Mouse (Mus musculus) urinary bladder, postnatal 4 days (tissue): ENCODE measurements around the gene Cct7.
"Not testable (repeated sequence)": the region's sequence is repeated elsewhere in the genome, so short reads cannot be mapped to it uniquely, and the experiment has no call there.

ENCODE experiments used
- DNase-seq, 2 experiments: peaks; one replicate each; pipeline ENCODE4 v3.0.0; 2021 to 2022; ENCODE audit warnings: low spot score in 2 of 2

Gene Cct7

DNA sequence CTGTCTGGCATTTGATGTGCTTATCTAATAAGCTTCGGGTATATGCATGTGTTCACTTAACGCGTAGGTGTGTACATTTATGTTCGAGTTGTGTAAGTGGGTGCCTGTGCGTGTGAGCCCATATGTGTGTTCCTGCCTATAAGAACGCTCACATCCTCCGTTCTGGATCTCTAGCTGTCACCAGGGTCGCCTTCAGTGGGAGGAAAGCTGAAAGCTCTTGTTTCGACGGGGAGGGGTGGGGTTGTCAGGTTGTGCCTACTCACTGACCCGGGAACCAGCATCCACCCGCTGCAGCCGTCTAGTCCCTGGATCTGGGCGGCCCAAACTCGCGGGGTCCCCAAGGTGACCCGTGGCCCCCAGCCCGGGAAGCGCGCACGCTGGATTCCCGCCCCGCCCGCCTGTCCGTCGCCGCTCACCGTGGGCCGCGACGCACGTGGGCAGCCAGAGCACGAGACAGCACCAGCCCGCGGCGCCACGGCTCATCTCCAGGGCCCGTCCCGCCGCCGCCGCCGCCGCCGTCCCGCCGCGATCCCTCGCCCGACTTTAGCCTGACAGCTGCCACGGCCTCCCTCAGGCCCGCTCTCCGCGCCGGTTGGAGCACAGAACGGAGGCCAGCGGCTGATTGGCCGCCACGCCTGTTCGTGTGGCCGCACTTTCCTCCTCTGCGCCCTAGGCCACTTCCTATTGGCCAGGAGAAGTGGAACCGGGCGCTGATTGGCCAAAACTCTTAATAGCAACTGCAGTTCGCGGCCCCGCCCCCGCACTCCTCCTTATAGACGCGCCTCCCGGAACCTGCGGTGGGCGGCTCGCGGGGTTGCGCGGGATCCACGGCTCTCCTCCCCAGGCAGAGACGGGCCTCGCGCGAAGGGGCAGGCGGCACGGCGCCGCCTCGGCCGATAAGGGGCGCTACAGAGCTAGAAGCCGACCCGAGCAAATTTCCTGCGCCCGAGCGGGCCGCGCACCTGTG, at the start of gene Cct7:
Cct7 (plus strand) TSS at position 818 of the 967 bp plus-strand sequence.
- peak; percentile 98 to 99 for DNase-seq

DNA sequence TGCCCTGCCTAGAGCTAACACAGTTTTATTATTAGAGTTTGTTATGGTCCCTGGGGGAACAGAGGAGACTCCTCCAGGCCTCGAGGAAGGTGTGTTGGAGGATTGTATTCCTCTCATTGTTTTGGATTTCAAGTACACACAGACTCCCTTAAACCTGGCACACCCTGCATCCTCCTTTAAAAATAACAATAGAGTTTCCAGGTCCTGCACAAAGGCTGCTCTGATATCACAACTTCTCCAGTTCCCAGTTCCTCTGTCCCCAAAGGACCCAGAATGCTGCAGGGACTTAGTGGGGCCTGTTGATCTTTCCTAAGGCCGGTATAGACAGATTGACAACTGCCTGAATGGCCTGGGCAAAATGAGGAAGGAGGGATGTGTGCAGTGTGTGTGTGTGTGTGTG, 48.7 kb upstream of the Cct7 start:
- DNase-seq = no peak

DNA sequence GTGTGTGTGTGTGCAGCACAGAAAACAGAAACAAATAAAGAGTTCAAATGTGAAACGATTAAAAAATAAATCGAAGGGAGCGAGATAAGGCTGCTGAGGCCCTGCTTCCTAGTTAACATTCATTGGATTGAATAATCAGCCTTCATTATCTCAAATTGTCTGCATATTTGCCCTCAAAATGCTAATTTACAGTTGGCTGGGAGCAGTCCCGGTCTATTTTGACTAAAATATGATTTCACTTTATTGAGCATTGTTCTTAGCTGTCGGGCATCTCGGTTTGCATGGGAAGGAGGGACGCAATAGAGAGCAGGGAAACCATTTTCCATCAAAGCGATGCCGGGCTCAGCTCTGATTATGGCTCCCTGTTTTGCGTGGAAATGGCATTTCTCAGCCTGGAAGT, 48.3 kb upstream of the Cct7 start:
- DNase-seq = no peak

DNA sequence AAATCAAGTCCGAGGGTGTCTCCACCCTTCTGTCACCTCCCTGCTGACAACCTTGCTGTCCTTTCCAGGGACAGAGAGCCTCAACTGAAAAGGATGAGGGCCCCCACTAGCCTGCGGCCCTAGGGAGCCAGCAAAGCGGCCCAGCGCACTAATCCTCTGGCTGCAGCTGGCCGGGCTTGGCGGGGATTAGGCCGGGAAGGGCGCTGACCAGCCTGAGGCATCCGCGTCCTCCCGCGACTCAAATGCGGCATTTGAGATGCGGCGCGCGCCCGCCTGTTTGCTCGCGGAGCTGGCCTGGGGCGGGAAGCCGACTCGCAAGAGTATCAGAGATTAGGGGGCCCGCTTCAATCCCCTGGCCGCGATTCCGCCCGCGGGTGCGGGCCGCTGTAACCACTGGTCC, 42.3 kb upstream of the Cct7 start:
- DNase-seq = no peak

DNA sequence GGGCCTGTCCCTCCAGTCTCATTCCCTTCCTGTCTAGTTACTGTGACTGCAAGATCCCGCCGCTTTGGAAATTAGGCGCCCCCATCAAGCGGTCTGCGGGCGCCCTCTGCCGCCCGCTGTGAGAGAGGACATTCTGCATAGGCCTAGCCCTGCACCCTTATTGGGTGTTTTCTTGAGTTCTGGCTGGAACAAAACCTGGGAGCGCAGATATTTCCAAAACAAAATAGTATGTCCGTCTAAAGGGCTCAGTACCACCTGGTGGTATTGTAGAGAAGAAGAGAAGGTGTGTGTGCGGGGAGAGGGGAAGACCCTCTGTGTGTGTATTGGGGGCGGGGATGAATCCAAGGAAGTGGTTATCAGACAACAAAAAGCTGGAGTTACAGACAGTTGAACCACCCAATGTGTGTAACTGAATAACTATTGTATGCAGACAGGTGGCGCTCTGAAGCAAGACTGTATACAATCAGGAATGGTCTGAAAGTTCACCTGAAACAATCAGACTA, 40.5 kb upstream of the Cct7 start:
- peak in 1 of 2 experiments; percentile 43 for DNase-seq

DNA sequence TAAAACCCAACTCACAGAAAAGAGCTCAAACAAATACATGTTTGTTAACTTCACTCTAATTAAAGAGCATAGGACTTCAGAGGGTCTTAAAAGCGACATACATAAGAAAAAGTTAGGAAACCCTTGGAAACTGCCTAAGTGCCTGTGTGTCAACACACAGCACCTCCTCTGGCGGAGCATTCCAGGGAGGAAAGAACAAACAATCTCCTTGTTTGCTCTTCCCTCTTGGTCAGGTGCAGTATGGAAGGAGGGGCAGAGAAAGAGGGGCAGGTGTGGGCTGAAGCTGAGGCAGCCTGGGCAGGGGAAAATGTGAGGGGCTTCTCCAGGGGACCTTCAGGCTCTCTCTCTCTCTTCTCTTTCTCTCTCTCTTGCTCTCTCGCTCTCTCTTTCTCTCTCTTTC, 35.5 kb upstream of the Cct7 start:
- no peak for DNase-seq

DNA sequence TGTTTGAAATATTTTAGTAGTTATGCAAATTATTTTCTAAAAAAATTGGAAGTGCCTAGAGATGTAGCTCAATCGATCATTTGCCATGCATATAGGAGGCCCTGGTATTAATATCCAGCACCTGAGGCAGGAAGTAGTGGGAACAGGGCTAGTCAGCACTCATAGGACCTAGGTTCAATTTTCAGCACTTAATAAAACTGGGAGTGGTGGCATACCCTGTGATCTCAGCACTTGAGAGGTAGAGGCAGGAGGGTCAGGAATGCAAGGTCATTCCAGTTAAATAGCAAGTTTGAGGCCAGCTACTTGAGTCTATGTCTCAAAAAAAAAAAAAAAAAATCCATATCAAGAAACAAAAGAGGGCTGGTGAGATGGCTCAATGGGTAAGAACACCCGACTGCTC, 32.2 kb upstream of the Cct7 start:
- DNase-seq = no peak

DNA sequence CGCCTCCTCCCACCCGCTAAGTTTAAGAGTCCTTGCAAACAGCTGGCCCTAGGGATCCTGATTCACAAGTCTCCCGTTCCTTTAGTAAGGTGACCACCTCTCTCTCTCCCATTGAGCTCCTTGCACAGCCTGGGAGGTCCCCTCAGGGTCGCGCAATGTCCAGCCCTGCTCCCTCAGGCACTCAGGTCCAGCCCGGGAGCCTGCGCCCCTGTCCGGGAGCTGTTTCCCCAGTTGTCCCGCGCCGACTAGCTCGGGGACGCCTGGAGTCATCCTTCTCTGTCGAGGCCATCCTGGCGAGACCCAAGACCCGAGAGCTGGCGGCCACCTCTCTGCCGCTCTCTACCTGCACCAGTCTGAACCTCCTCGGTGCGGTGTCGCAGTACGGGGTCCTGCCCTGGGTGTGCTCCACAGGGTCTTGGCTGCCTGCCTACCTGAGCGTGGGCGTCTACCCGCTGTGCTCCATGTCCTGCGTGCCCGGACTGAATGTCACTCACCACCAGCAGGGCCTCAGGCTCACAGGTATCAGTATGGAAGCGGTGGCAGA, 27.4 kb upstream of the Cct7 start, which contains the start of gene Noto:
Noto (plus strand) TSS at position 51 of the 544 bp plus-strand sequence.
- no peak for DNase-seq

DNA sequence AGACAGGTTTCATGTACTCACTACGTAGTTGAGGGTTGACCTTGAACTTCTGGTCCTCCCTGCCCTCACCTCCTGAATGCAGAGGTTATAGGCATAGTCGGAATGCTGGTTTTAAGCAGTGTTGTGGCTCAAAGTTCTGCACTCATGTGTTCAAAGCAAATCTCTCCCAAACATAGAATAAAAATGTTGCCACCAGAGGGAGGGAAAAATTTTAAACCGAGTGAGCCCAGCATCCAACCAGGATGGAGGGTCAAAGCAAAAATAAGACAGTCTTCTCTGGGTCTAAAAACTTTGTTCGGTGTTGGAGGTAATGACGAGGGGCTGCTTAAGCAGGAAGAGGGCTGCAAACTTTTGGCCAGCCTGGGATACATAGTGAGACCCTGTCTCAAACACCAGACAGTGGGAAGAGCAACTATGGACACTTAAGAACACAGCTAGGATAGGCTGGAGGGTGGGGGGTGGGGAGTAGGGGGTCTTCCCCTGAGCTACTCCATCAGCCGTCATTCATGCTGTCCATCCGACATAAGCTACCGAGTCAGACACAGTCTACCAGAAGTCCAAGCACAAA, 20.0 kb upstream of the Cct7 start:
- DNase-seq = no peak

DNA sequence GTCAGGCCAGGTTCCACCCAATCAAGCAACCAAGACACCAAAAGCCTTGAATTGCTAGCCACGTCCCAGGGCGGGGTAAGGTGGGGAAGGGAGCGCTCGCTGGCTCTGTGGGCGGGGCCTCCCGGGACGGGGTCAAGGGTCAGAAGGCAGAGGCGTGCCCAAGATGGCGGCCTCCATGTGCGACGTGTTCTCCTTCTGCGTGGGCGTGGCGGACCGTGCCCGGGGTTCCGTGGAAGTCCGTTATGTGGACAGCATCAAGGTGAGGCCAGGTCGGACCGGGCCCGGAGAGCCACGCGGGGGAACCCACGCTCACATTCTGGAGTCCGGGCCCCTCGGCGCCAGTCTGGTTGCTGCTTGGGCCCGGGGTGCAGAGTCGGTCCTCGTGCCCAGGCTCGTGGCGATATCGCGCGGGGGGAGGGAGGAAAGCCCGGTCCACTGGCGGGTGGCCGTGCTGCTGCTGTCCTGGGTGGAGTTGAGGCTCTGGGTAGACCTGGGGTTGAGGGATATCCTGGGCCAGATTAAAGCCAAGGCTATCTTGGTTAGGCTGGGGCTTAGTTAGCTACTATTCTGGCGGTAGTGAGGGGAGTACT, 19.4 kb upstream of the Cct7 start, which contains the start of gene Smyd5:
Smyd5 (plus strand) TSS at position 148 of the 590 bp plus-strand sequence.
- peak; percentile 82 to 91 for DNase-seq

DNA sequence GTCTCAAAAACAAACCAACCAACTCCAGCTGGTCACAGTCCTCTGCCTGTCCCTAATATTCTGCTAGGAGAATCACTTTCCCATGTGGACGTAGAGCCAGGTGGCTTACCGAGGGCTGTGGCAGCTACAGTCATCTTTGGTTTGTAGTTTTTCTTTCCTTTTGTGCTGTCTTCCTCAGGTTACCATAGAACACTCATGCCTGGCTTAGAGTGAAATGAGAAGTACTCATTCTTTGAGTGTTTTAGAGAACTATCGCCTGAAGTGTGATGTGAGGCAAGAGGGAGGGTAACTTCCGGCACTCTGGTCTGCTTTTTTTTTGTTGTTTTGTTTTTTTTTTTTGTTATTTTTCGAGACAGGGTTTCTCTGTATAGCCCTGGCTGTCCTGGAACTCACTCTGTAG, 17.4 kb upstream of the Cct7 start:
- DNase-seq = no peak

DNA sequence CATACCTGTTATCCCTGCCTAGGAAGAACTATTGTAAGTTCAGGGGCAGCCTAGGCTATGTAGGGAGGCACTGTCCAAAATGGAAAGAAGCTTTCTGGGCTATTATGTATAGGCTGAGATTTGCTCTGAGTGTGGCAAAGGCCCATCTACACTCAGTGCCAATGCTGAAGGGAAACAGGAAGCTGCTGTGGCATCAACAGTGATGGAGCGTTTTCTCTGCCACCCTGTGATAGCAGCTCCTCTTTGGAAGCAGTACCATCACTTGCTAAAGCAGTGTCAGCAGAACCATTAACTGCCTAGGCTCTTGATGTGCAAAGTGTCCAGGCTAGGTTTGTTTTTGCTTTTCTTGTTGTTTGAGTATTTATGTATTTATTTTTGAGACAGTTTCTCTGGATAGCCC, 15.1 kb upstream of the Cct7 start:
- DNase-seq = no peak

DNA sequence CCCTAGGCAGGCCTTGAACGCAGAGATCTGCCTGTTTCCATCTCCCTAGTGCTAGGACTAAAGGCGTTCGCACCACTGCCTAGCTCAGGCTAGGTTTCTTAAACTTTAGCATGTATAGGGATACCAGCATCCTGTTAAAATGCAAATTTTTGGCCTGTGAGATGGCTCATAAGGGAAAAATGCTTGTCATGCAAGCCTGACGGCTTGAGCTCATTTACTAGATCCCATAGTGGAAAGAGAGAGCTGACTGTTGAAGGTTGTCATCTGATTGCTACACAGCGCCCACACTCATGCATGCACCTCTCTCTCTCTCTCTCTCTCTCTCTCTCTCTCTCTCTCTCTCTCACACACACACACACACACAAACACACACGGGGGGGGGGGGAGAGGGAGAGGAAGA, 14.7 kb upstream of the Cct7 start:
- no peak for DNase-seq

DNA sequence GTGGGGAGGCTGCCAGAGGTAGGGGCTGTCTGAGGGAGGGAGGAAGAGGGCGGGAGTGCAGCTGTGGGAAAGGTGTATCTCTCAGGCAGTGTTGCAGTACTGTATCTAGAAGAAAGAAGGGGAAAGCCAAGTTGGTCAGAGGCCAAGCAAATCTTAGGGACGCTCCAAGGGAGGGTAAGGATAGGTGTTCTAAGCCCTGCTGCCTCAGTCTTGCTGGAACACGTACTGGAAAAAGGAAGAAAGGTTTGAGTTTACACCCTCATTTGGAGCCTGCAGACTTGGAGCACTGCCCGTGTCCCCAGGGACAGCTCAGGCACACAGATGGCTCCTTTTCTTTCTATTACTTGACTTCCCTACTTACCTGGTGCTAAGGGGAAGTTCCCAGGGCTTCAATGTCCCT, 10.2 kb upstream of the Cct7 start:
- no peak for DNase-seq

DNA sequence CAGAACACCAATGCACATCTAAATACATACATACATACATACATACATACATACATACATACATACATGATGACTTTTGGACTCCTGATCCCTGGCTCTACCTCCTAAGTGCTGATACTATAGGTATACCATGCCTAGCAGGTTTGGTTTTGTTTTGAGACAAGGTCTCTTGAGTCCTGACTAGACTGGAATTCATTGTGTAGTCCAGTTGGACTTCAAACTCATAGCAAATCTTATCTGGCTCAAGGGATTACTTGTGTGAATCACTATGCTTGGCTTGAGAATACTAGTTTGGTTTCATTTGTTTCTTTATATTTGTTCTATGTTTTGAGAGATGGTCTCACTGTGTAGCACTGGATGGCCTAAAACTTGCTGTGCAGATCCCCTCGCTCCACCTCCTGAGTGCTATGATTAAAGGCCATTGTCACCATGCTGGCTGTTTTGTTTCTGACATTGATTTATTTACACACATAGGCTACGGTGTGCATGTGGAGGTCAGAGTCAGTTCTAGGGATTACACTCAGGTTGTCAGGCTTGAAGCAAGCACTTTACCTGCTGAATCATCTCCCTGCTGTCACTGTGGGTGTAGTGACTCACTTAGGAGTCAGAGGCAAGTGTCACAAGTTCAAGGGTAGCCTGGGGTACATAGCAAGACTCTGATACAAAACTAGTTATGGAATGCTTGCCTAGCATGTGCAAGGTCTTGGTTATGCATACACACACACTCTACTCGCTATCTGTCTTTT, 7.7 kb upstream of the Cct7 start:
- no peak for DNase-seq

DNA sequence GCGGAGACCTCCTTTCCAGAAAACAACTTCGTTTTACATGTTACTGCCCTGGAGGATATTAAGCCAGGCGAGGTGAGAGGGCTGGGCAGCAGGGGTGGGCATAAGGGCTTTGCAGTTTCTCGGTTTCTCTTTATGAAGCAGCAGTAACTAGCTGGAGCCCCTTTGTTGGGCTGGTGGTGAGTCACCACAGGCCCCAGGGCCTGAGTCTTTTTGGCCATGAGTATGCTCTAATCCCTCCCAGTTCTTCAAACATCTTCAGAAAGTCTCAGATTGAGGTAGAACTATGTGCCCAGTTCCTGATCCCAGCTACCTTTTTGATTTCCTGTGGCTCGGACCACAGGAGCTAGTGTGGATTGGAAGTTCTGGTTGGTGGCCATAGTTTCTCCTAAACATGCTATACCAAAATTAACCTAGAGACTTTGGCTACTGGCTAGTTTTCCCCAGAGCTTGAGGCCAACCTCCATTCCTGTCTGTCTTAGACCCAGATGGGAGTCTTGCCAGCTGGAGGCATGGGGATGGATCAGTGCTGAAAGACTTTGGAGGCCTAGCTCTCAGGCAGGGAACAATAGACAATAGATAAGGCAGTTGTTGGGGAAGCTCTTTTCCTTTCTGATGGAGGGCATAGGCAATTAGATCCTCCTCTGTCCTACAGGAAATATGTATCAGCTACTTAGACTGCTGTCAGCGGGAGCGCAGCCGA, 6.9 kb upstream of the Cct7 start:
- DNase-seq = no peak

DNA sequence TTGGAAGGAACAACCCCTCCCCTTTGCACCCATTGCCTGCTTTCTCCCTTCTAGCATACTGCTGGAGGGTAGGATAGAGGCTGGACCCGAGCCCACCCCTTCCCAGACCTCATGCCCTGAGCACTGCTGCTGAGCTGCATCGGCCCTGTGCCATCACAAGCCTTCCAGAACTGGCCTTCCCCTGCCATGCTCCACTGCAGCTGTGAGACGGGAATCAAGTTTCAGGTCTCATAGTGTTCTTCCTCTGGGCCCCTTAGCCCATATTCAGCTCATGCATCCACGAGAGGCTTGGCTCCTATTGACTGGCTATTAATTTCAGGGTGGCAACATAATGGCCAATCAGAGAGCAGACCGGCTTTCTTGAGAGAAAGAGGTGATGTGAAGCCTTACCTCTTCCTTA, 6.0 kb upstream of the Cct7 start:
- DNase-seq = no peak

DNA sequence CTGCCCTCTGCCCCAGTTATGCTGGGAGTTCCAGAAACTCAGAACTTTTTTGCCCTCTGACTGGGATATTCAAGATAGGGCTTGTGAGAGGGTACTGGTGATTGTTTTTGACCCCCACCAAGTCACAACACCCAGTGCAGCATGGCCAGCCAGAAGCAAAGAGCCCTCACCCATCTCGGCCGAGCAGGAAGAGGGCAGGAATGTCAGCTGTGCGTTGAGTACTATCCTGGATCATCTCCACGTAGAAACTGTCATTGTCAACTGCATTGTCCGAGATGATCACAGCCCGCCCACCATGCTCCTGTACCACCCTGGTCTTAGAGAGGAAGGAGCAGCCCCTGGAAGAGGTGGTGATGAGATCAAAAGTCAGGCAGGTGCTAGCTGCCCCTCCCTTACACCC, 4.0 kb upstream of the Cct7 start:
- no peak for DNase-seq

DNA sequence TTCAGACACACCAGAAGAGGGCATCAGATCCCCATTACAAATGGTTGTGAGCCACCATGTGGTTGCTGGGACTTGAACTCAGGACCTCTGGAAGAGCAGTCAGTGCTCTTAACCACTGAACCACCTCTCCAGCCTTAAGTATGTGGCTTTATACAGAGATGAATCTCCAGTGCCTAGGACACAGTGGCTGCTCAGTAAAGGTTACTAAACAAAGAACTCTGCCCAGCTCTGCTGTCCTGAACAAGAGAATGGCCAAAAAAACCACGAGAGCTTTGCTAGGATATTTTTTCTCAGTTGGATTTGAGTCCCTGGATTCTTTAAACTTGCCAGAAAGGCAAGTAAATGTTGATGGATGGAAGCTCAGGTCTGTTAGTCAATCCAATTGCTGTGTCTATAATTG, 1.2 kb upstream of the Cct7 start:
- not testable (repeated sequence) for DNase-seq

DNA sequence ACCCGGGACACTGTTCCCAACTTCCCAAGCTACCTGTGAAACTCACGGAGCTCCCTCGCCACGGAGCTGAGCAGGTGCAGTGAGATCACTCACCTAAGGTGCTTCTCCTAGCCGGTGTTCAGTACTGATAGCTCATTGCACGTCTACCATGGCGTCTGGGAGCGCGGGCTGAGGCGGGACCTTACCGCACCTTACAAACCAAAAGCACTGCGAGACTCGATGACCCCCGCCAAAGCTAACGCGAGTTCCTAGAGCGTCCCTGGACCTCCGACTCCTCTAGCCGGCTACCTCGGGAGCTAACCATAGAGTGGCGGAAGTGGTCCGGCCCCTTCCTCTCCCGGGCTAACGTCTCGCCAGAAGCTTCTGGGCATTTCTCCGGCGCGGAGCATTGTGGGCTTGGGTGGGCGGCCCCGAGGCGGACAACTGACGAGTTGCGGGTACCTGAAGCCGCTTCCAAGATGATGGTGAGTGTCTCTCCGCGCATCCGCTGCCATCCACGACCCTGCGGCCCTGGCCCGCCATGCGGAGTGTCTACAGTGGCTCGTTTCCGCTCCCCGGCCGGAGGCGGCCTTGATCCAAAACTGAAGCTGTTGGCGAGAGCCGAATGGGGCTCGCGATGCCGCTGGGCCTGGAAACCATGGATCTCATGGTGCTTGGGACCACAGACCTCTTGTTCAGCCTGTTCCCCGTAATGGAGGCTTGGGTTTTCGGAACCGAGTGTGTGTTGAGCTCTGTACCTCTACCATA, 523 bp downstream of the Cct7 start, which contains the start of gene Pradc1:
Pradc1 (minus strand) TSS at position 307 of the 747 bp plus-strand sequence.
- peak; percentile 95 to 96 for DNase-seq
